Mouse (Mus musculus) spleen, postnatal 14 days (tissue): ENCODE measurements at regions not wholly inside any gene's neighbourhood (a gene's known extent, or its start where the extent isn't known, plus 50 kb on each side); places are given as distances from the start of the nearest gene placed in this dataset.
"Not testable (repeated sequence)": the region's sequence is repeated elsewhere in the genome, so short reads cannot be mapped to it uniquely, and the experiment has no call there.

Experiments used
- DNase-seq, 2 experiments: peaks; one replicate each; pipeline ENCODE4 v3.0.0; 2021 to 2022; ENCODE audit warnings: low spot score in 2 of 2

- no peak for DNase-seq
These were observed 152.6 kb upstream of the Frmd4a start for GRCm38 (mm10) chr2:3864872-3865271.

DNA sequence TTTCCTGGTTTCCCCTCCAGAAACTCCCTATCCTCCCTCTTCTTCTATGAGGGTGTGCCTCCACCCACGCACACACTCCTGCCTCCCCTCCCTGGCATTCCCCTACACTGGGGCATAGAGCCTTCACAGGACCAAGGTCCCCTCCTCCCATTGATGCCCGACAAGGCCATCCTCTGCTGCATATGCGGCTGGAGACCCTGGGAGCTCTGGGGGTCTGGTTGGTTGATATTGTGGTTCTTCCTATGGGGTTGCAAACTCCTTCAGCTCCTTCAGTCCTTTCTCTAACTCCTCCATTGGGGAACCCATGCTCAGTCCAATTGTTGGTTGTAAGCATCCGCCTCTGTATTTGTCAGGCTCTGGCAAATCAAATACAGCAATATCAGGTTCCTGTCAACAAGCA, 150.8 kb upstream of the Frmd4a start:
- not testable (repeated sequence) for DNase-seq

DNA sequence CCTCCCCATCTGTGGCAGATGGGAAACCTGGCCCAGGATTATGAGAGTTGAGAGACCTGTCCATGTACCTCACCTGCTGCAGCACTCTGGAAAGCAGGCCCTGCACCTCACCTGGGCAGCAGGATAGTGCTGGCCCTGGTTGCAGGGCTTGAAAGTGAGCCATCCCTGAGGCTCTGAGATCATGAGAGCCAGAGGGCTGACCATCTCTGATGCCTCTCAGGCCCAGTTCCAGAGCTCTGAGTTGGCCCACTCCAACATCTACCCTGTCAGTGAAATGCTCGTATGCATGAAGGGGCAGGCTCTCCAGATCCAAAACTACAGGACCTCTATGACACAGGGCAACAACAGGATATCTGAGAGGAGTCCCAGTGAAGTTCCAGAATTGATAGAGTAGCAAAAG, 147.8 kb upstream of the Frmd4a start:
- DNase-seq: no peak

GRCm38 (mm10) chr2:3871748-3872147, 145.8 kb upstream of the Frmd4a start:
- no peak for DNase-seq

DNA sequence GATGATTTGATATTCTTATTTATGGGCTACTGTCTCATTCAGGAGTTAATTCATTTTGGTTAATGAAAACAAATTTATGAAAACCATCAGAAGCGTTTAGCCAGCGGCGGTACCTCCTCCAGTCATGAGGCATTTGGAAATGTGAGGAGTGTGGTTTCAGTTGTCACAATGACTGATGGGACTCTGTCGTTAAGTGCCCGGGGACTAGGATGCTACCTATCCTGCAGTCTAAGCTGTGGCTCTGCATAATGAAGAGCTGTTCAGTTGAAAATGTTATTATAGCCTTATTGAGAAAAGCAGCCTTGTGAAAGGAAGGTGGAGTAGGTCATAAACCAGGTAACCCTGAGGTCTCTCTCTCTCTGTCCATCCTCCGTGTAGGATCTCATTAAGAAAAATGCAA, 130.5 kb upstream of the Frmd4a start:
- DNase-seq: no peak

- DNase-seq: no peak
These were observed 129.6 kb upstream of the Frmd4a start for GRCm38 (mm10) chr2:3887845-3888433.

GRCm38 (mm10) chr2:3889381-3889780, 128.1 kb upstream of the Frmd4a start:
- no peak for DNase-seq

- no peak for DNase-seq
These were observed 127.1 kb upstream of the Frmd4a start for GRCm38 (mm10) chr2:3890462-3890861.

- DNase-seq: no peak
These were observed 110.5 kb upstream of the Frmd4a start for GRCm38 (mm10) chr2:3907026-3907425.

DNA sequence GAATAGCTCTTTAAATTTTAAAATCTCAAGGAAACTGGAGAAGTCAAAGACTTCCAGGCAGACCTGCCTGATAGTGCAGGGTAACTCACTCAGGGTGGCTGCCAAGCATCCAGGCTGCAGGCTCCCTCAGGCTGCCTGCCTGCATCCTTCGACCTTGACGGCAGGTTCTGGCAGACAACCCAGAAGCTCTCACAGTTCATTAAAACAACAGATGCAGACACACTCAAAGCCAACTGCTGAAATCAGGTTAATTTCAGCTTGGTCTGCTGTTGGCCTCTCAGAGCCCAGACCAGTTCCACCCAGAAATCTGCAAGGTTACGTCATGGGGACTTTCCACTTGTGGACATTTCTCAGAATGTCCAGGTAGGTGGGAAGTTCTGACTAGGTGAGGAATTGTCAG, 109.3 kb upstream of the Frmd4a start:
- DNase-seq: no peak

DNA sequence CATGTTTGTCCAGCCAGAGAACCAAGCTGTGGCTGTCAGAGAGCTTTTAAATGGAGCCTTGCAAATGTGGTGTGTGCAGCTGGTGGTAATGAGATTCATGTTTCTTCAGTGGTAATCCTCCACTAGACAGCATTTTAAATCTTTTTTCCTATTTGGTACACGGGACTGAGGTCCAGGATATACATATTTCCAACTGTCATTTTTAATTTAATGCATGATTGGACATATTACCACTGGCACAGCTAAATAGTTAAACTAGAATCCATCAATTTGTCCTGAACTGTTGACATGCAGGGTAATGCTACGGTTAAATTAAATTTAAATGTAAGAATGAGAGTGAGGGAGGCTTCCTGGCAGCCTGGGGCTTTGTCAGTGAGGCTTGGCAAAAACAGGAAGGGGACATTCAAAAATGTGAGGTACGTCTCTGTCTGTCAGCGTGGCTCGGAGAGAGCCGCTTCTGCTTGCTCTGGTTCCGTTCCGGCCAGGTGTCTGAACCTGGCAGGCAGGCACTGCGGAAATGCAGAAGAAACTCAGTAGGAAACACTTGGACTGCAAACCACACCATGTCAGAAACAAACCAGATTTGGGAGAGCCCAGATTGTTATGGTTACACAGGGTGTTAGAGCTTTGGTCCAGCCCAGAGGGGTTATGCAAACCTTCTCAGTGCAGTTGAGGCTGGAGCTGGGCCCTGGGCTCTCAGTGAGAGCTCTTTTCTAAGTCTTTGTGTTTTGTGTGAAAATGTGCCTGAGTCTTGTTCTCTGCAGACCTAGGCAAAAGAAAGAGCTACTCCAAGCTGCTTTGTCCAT, 107.2 kb upstream of the Frmd4a start:
- peak in 1 of 2 experiments; percentile 3 for DNase-seq

DNA sequence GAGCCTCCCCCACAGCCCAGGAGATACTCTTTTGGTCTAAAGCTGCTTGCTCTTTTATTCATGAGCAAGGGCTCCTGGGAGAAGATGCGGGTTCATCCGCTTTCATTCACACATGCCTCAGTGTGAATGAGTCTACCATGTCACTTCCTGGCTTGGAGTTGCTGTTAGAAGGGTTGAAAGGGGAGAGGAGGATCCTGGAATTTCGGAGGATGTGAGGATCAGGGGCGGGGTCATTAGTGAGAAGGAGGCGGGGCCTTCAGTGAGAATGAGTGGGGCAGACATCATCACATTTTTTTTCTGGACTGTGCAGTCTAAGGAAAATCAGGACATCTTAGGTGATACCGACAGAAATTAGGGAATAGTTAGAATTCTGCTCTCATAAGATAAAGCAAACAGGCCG, 102.4 kb upstream of the Frmd4a start:
- no peak for DNase-seq

DNA sequence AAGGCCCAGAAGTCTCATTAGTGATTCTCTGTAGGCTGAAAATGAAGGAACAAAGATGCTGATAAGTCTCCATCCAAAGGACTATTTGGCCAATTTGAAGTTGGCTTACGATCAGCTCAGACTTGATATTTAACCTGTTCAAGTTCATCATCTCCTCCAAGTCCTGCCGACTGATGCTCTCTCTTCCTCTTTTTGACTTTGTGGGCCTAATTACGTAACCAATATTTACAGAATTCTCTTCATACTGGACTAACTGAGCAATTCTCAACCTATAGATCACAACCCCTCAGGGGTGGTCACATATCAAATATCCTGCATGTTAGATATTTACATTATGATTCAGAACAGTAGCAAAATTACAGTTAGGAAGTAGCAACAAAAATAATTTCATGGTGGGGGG, 101.2 kb upstream of the Frmd4a start:
- DNase-seq: no peak

DNA sequence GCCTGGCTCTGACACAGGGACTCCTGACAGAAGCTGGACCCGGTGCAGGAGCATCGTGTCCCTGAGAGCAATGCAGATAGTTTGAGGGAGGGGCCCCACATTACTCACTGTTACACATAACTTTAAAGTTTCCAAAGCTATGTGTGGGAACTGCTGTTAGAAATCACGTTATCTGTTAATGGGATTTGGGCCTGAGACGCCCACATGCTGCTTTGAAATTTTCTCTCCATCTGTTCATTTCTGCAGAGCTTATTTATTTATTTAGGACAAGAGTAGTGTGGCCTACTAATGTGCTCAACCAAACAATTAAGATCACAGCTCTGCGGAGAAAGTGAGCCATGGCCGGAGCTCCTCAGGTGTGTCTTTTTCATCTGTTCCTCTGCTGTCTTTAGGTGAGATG, 99.4 kb upstream of the Frmd4a start:
- DNase-seq: no peak

- no peak for DNase-seq
These were observed 97.6 kb upstream of the Frmd4a start for GRCm38 (mm10) chr2:3919893-3920292.

- DNase-seq: not testable (repeated sequence)
These were observed 96.4 kb upstream of the Frmd4a start for GRCm38 (mm10) chr2:3921084-3921483.

DNA sequence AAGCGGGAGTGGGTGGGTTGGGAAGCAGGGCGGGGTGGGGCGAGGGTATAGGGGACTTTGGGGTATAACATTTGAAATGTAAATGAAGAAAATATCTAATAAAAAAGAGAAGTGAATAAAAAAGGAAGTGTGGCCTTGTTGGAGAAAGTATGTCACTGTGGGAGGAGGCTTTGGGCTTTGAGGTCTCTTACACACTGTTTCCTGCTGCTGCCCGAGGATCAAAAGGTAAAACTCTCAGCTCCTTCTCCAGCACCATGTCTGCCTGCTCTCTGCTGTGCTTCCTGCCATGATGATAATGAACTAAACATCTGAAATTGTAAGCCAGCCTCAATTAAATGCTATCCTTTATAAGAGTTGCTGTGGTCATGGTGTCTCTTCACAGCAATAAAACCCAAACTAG, 94.8 kb upstream of the Frmd4a start:
- no peak for DNase-seq

- no peak for DNase-seq
These were observed 92.8 kb upstream of the Frmd4a start for GRCm38 (mm10) chr2:3924696-3925095.

- no peak for DNase-seq
These were observed 92.3 kb upstream of the Frmd4a start for GRCm38 (mm10) chr2:3925199-3925598.

DNA sequence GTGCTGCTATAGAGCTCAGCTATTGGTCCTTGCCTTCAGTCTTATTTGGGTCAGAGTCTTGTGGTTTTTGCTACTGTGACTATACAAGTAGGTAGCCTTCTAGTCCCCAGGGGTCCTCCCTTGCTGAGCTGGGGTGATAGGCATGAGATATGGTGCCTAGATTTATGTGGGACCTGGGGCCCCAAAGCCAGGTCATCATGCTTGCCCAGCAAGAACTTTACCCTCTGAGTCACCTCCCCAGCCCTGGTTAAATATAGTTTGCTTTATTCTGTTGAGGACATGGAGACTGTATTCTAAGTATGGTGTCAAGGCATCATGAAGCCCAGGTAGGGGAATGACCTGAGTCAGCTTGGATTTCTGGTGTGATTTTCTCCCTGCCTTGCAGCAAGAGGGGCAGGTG, 91.4 kb upstream of the Frmd4a start:
- DNase-seq: no peak

- no peak for DNase-seq
These were observed 90.2 kb upstream of the Frmd4a start for GRCm38 (mm10) chr2:3927141-3927810.

DNA sequence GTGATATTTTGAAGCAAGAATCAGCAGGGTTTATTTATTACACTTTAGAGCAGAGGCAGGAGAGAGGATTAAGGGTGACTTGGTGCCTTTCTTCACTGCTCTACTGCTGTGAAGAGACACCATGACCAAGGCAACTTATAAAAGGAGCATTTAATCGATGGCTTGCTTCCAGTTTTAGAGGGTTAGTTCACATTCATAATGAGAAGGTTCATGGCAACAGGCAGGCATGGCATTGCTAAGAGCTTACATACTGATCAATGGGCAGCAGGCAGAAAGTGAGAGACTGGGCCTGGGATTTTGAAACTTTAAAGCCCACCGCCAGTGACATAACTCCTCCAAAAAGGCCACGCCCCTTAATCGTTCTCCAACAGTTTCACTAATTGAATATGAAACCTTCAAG, 89.7 kb upstream of the Frmd4a start:
- DNase-seq: no peak

GRCm38 (mm10) chr2:3930650-3931049, 86.9 kb upstream of the Frmd4a start:
- no peak for DNase-seq
